Mouse (Mus musculus) intestine, embryonic 15.5 days (tissue): ENCODE measurements around the gene Vmo1. TPM values are rescaled to one million over a fixed set of nuclear protein-coding genes. Genes with fewer than 3 reads are reported as not detected.

Experiments used
- ATAC-seq: fragments of 200-750 bp; cut with Nextera tagmentation; 2 replicates; pipeline ENCODE4 v1.8.0; 2017; ENCODE audit warnings: moderate TSS enrichment, moderate library complexity
- H3K27ac ChIP-seq: fragments of 300-500 bp; sonication (generic); 2 replicates; pipeline ENCODE4 v1.5.1; 2015; ENCODE audit warnings: mild to moderate bottlenecking, inconsistent platforms
- H3K27me3 ChIP-seq: fragments of 300-500 bp; sonication (generic); replicated peaks from 2 replicates; pipeline ENCODE4 v1.6.1; 2015; ENCODE audit warnings: inconsistent platforms
- H3K36me3 ChIP-seq: fragments of 300-500 bp; sonication (generic); 2 replicates; pipeline ENCODE4 v1.6.1; 2015; ENCODE audit warnings: inconsistent platforms
- H3K4me1 ChIP-seq: fragments of 300-500 bp; sonication (generic); replicated peaks from 2 replicates; pipeline ENCODE4 v1.6.1; 2015; ENCODE audit warnings: inconsistent platforms
- H3K4me2 ChIP-seq: fragments of 300-500 bp; sonication (generic); replicated peaks from 2 replicates; pipeline ENCODE4 v1.6.1; 2015; ENCODE audit warnings: mild to moderate bottlenecking, inconsistent platforms
- H3K4me3 ChIP-seq: fragments of 300-500 bp; sonication (generic); replicated peaks from 2 replicates; pipeline ENCODE4 v1.5.1; 2015; ENCODE audit warnings: inconsistent platforms
- H3K9ac ChIP-seq: fragments of 300-500 bp; sonication (generic); 2 replicates; pipeline ENCODE4 v1.6.1; 2015; ENCODE audit warnings: inconsistent platforms
- H3K9me3 ChIP-seq: fragments of 300-500 bp; sonication (generic); 2 replicates; pipeline ENCODE4 v1.6.1; 2016; ENCODE audit warnings: inconsistent platforms
- WGBS: fragments of 180-500 bp; shearing (Covaris S2); methylation state at CpG from one replicate; pipeline ENCODE4 v1.1.7; 2015; 5-methylcytosine and 5-hydroxymethylcytosine counted together
- polyA plus RNA-seq: library from polyadenylated mRNA; unstranded; fragments of >200 nt; fragmentation: Nextera tagmentation; extraction: Ambion mirVana; gene quantifications from 2 replicates; pipeline ENCODE4 v1.2.1, GENCODE M21; 2015

Vmo1 gene
- 0.60 and 0.80 TPM in 2 replicates for polyA plus RNA-seq

DNA sequence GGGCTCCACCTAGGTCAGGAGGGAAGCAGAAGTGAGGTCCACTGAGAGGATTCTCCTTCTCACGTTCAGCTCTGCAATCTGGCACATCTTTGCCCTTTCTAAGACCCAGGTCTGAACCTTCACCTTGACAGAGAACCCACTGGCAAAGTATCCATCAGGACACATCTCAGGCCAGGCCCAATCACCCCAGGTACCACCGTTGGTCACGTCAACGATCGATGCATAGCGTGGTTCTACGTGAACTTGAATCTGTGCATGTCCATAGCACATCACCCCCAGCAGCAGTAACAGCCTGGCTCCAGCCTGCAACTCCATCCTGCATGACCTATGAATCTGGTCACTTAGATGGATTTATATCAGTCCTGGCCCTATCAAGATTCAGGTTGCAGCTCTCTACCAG is at the start of gene Vmo1:
Vmo1 (minus strand) TSS at position 329 of the 400 bp plus-strand sequence.
- Histone ChIP-seq H3K4me1 (peaks cover 11% of the 10 kb centered on the region), H3K27ac (no peak within 1 kb of the TSS), H3K27me3 (no peaks in the 10 kb centered on the region), H3K9ac (no peak within 1 kb of the TSS), H3K4me3 (no peak within 1 kb of the TSS), H3K4me2 (no peak within 1 kb of the TSS), H3K9me3 (no peaks in the 10 kb centered on the region), H3K36me3 (no peaks in the 10 kb centered on the region)
- 86% methylated on average over 7 of the region's 7 CpGs for WGBS
- no peak for ATAC-seq

DNA sequence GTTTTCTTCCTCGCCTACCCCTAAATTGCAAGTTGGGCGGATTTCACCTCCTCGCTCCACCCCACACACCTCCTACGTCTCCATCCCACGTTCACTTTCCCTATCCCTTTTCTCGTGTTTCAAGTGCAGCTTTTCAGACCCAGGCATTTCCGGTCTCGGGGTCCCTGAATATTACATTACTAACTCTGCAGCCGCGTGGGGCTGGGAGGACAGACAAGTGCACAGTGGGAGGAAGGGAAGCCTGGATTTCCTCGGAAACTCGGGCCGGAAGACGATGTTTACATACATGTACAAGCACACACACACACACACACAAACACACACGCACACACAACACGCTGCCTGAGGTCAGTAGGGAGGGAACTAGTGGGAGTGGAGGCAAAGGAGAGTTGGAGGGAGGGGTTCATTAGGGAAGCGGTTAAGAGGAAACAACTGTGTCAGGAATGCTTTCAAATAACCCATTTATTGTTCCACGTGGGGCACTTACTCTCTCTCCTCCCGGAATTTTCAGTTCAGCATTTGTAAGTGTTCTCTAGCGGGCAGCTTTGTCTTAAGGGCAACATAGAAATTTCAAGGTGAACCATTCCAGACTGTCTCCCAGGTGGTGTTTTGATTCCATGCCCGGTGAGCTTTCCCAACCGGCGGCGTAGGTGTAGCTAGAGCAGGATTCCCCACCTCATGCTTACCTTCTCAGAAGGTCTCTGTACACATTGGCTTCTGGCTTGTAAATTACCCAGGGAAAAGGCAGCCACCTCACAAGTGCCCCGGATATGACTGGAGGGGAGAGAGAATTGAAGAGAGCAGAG is 49.3 kb upstream of the Vmo1 start:
- Histone ChIP-seq H3K27ac (peak overlapping the region; percentile 89), H3K4me3 (peak overlapping the region; percentile 95), H3K36me3 (no peaks in the 10 kb centered on the region; the same call in 1 of the 2 replicates), H3K9ac (peak overlapping the region; percentile 79), H3K9me3 (no peaks in the 10 kb centered on the region), H3K27me3 (no peaks in the 10 kb centered on the region), H3K4me2 (peak overlapping the region; percentile 90), H3K4me1 (peaks cover 26% of the 10 kb centered on the region)
- peak; percentile 10; the same call in 1 of the 2 replicates for ATAC-seq
- WGBS: 2% methylated on average over 25 of the region's 25 CpGs

DNA sequence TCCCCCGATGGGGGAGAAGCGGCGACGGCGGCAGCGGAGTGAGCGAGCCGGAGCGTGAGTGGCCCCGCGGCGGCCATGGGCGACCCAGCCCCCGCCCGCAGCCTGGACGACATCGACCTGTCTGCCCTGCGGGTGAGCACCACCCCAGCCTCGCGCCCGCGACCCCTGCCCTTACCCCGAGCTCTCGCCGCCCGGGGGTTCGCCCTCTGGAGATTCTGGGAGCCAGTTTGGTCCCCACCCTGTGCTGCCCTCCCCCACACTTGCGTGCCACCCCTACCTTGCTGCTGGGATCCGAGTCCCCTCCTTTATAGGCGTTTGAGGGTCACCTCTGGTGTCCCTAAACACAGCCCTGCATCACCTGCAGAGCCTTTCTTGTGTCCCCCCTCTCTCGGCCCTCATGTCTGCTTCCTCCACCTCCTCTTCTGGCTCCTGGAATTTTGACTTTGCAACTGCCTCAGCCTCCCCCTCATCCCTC is 48.6 kb upstream of the Vmo1 start:
- peak overlapping the region; percentile 89 for H3K27ac ChIP-seq
- peak overlapping the region; percentile 90 for H3K4me2 ChIP-seq
- no peaks in the 10 kb centered on the region for H3K27me3 ChIP-seq
- no peaks in the 10 kb centered on the region for H3K9me3 ChIP-seq
- H3K4me3 ChIP-seq: peak overlapping the region; percentile 95
- no peak; the same call in none of the 2 replicates for ATAC-seq
- WGBS: 0% methylated on average over 23 of the region's 31 CpGs
- H3K9ac ChIP-seq: peak overlapping the region; percentile 79
- H3K36me3 ChIP-seq: no peaks in the 10 kb centered on the region
- peaks cover 26% of the 10 kb centered on the region for H3K4me1 ChIP-seq

DNA sequence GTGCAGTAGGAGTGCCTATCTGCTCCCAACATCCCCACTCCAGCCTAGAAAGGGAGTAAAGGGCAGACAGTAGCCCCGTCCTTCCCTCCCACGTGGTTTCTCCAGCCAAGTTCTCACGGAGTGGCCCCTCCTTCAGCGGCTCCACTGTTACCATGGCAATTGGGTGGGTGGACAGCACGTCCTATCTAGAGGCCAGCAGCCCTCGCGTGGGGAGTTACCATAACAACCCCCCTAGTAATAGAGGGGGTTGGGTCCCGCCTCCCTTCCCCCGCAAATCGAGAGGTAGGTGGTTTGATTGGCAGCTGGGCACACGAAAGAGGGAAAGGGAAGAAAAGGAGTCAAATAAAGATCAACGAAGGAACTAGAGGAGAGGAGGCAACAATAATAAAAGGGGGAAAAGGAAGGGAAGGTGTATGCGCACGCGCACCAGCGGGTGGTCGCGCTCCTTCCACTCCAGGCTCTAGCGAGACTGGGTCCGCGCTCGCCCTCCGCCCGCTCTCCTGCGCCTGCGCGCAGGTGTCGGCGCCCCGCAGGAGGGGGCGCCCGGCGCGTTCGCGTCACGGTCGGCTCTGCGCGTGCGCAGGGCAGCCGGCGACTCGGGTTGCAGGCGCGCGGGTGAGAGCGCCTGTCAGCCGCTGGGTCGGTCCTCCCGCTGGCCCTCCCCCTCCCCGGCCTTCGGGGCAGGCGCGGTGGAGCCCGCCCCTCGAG is 48.0 kb upstream of the Vmo1 start, which contains the start of gene Mink1:
Mink1 (plus strand) TSS at position 595 of the 708 bp plus-strand sequence.
- peak within 1 kb of the TSS; percentile 79 for H3K9ac ChIP-seq
- H3K36me3 ChIP-seq: 0 out of 2 replicates have a peak, but pooled peaks cover 3% of the 10 kb centered on the region
- H3K4me3 ChIP-seq: peak within 1 kb of the TSS; percentile 95
- peak within 1 kb of the TSS; percentile 90 for H3K4me2 ChIP-seq
- H3K27ac ChIP-seq: peak within 1 kb of the TSS; percentile 89
- no peaks in the 10 kb centered on the region for H3K27me3 ChIP-seq
- no peaks in the 10 kb centered on the region for H3K9me3 ChIP-seq
- peak; percentile 93 for ATAC-seq
- peaks cover 26% of the 10 kb centered on the region for H3K4me1 ChIP-seq
- under 1% methylated on average over 56 of the region's 57 CpGs for WGBS

DNA sequence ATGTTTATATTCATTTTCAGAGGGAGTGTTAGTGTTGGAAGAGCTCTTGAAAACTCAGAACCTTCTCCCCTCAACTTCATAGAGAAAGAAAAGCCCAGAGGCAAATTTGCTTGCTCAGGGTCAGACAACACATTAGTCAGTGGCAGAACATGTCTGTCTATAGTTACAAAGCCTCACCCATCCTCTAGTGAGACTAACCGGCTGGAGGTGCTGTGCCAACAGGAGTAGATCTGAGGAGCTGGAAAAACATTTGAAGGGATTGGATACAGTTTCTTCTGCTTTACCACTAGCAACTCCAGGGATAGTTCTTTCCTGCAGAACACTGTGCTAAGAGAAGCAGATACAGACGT is 47.5 kb upstream of the Vmo1 start:
- H3K4me2 ChIP-seq: peak overlapping the region; percentile 90
- peak overlapping the region; percentile 95 for H3K4me3 ChIP-seq
- peak overlapping the region; percentile 79 for H3K9ac ChIP-seq
- peak overlapping the region; percentile 78 for H3K27ac ChIP-seq
- peaks cover 26% of the 10 kb centered on the region for H3K4me1 ChIP-seq
- WGBS: 0% methylated on average over 2 of the region's 2 CpGs
- 0 out of 2 replicates have a peak, but pooled peaks cover 3% of the 10 kb centered on the region for H3K36me3 ChIP-seq
- H3K9me3 ChIP-seq: no peaks in the 10 kb centered on the region
- ATAC-seq: no peak; the same call in 1 of the 2 replicates
- no peaks in the 10 kb centered on the region for H3K27me3 ChIP-seq

DNA sequence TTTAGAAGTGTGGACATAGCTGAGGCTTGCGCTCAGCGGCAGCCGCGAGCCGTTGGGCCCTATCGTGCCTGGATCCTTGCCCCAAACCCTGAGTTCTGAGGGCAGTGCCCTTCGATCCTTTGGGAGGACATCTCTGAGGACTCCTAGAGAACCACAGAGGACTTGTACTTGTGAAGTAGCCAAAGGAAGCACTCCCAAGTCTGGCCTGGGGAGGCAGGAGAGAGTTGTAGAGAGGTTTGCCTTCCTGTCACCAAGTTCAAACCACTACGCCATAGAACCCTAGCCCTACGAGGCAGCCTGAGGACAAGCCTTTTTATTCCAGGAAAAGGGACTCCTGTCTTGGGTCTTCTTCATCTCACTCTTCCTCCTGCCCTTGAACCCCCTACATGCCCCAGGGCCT is 43.1 kb upstream of the Vmo1 start:
- Histone ChIP-seq H3K27ac (no peak overlapping the region), H3K4me3 (no peak overlapping the region), H3K4me1 (peaks cover 7% of the 10 kb centered on the region), H3K27me3 (no peaks in the 10 kb centered on the region), H3K9me3 (no peaks in the 10 kb centered on the region), H3K4me2 (no peak overlapping the region), H3K36me3 (0 out of 2 replicates have a peak, but pooled peaks cover 7% of the 10 kb centered on the region), H3K9ac (no peak overlapping the region)
- 91% methylated on average over 9 of the region's 9 CpGs for WGBS
- no peak for ATAC-seq

DNA sequence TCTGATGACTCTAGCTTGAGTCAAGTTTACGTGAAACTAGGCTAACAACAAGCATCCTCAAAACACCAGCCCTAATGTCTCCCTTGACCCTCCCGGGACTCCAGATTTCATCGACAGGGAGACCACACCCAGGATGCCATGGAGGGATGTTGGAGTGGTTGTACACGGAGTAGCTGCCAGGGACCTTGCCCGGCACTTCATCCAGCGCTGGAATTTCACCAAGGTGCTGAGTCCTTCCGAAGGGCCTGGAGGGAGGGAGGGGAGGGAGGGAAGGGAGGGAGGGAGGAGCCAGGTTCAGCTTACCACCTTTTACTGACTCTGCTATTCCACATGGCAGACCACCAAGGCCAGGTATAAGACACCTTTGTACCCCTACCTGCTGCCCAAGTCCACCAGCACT is 39.5 kb upstream of the Vmo1 start:
- Histone ChIP-seq H3K9ac (no peak overlapping the region), H3K9me3 (no peaks in the 10 kb centered on the region), H3K4me2 (no peak overlapping the region), H3K36me3 (0 out of 2 replicates have a peak, but pooled peaks cover 7% of the 10 kb centered on the region), H3K27ac (no peak overlapping the region), H3K4me1 (no peaks in the 10 kb centered on the region), H3K4me3 (no peak overlapping the region), H3K27me3 (no peaks in the 10 kb centered on the region)
- ATAC-seq: no peak
- 27% methylated on average over 7 of the region's 7 CpGs for WGBS

DNA sequence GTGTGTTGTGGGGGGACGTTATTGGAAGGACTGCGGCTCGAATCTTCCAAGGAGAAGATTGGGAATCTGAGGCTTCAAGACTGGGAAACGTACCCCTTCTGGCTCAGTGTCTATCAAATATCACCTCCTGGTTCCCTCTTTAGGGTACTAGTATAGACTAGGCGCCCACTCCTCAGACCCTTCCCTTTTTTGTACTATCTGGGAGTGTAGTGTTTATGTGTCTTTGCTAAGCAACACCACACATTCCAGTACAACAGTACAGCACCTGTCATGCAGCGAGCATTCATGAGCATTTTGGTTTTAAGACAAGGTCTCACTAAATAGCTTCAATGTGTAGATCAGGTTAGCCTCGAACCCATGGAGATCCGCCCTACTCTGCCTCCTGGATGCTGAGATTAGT is 37.1 kb upstream of the Vmo1 start:
- no peak overlapping the region for H3K9ac ChIP-seq
- 0 out of 2 replicates have a peak, but pooled peaks cover 4% of the 10 kb centered on the region for H3K36me3 ChIP-seq
- no peaks in the 10 kb centered on the region for H3K27me3 ChIP-seq
- no peaks in the 10 kb centered on the region for H3K4me1 ChIP-seq
- H3K9me3 ChIP-seq: no peaks in the 10 kb centered on the region
- WGBS: 89% methylated on average over 8 of the region's 8 CpGs
- no peak overlapping the region for H3K4me2 ChIP-seq
- no peak overlapping the region for H3K27ac ChIP-seq
- H3K4me3 ChIP-seq: no peak overlapping the region
- no peak for ATAC-seq

DNA sequence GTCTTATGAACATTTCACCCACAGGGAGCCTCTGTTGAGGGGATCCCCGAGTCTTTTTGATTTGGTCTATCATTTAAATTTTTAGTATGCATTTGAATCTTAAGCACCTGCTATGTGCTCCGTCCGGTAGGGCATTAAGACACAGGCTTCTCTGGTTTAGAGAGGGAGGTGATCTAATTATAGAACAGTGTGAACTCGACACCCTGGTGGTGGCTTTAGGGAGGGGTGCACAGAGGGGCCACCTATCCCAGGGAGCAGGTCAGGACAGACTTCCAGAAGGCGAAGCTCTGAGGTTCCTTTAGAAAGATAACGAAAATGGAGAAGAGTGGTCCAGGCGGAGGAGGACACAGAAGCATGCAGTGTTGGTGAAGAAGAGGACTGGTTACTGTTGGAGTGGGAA is 30.1 kb upstream of the Vmo1 start:
- ATAC-seq: no peak
- 64% methylated on average over 7 of the region's 7 CpGs for WGBS
- Histone ChIP-seq H3K4me3 (no peak overlapping the region), H3K4me2 (no peak overlapping the region), H3K27me3 (no peaks in the 10 kb centered on the region), H3K4me1 (0 out of 2 replicates have a peak, but pooled peaks cover 4% of the 10 kb centered on the region), H3K27ac (no peak overlapping the region), H3K9ac (no peak overlapping the region), H3K9me3 (no peaks in the 10 kb centered on the region), H3K36me3 (no peaks in the 10 kb centered on the region)

DNA sequence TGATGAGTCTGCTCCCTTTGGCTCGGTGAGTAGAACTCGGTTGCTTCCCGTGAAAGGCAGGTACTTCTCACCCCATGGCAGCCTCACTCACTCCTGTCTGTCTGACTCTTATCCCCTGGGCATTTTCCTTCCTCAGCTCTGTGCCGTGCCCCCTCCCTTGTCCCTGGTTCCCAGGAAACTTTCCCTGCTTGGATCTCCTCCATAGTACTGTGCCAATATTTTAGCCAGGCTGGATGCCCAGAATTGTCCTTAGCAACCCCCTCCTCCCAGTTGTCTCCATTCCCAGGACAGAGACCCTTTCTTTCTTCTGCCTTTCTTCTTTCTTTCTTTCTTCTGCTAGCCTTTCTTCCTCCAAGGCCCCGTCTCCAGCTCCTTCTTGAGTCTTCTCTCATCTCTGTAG is 27.0 kb upstream of the Vmo1 start:
- Histone ChIP-seq H3K4me3 (no peak overlapping the region), H3K4me1 (0 out of 2 replicates have a peak, but pooled peaks cover 4% of the 10 kb centered on the region), H3K9me3 (no peaks in the 10 kb centered on the region), H3K9ac (no peak overlapping the region), H3K4me2 (peak overlapping the region; percentile 72; the same call in 1 of the 2 replicates), H3K27me3 (no peaks in the 10 kb centered on the region), H3K36me3 (no peaks in the 10 kb centered on the region), H3K27ac (no peak overlapping the region)
- WGBS: 76% methylated on average over 5 of the region's 5 CpGs
- ATAC-seq: no peak

DNA sequence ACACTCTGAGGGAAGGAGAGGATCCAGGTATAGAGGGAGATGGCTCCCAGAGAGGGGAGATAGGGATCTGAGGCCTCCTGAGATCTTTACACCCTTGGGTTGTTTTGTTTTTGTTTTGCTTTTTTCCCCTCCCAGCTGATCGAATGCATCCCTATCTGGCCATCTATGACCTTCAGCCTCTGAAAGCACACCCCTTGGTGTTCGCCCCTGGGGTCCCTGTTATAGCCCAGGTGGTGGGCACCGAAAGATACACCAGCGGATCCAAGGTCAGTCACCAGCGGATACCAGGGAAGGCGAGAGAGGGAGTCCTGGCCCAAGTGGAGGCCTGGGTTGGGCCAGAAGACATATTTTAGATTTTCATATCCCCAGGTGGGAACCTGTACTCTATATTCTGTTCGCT is 26.5 kb upstream of the Vmo1 start:
- no peak for ATAC-seq
- H3K9me3 ChIP-seq: no peaks in the 10 kb centered on the region
- H3K9ac ChIP-seq: peak overlapping the region; percentile 69; the same call in 1 of the 2 replicates
- peak overlapping the region; percentile 58 for H3K4me3 ChIP-seq
- peak overlapping the region; percentile 72 for H3K4me2 ChIP-seq
- 0 out of 2 replicates have a peak, but pooled peaks cover 4% of the 10 kb centered on the region for H3K4me1 ChIP-seq
- no peak overlapping the region for H3K27ac ChIP-seq
- H3K27me3 ChIP-seq: no peaks in the 10 kb centered on the region
- 83% methylated on average over 7 of the region's 7 CpGs for WGBS
- H3K36me3 ChIP-seq: no peaks in the 10 kb centered on the region
